Mouse (Mus musculus) CD4-positive, CD25-positive, alpha-beta regulatory T cell, adult 4 months (primary cell): Measurements from ENCODE around the gene Tspan18. TPM values are rescaled to one million over a fixed set of nuclear protein-coding genes. Genes with fewer than 3 reads are reported as not detected.

Experiments used
- ATAC-seq: one replicate; pipeline ENCODE4 v1.8.0; 2017
- polyA plus RNA-seq, 2 experiments: library from polyadenylated mRNA; unstranded; fragments of 100-300 nt; shearing (Covaris generic); gene quantifications; one replicate each; pipeline ENCODE4 v1.2.1; 2017

Tspan18 gene
- polyA plus RNA-seq, 2 experiments from 2014 or later = 0.08 TPM; not detected in 1

- ATAC-seq = no peak
These were observed 182.1 kb downstream of the Tspan18 start for GRCm38 (mm10) chr2:93152191-93152601.

Other genes with a start within 250 kb of the Tspan18 start
- gene Trp53i11, start 147.0 kb downstream of the Tspan18 start, polyA plus RNA-seq = 10 to 100 TPM; 48.6 to 70.7 TPM
- gene Cd82, start 128.6 kb upstream of the Tspan18 start, polyA plus RNA-seq = 1,000 to 10,000 TPM in 1 of 2 experiments, 100 to 1,000 TPM in 1; 432 to 1,042 TPM
- not detected for gene Gm10803, start 226.1 kb upstream of the Tspan18 start, polyA plus RNA-seq